Mouse (Mus musculus): ENCODE results near the gene Ppp3cb. TPM values are rescaled to one million over a fixed set of nuclear protein-coding genes. Genes with fewer than 3 reads are reported as not detected.
"Not testable (repeated sequence)": the region's sequence is repeated elsewhere in the genome, so short reads cannot be mapped to it uniquely, and the experiment has no call there.

Ppp3cb gene
- 100 to 1,000 TPM; 190 to 204 TPM for total RNA-seq (2021)
- long read RNA-seq, experiment 1, transcript Ppp3cb-205 (14 exons, 3,298 nt): minor isoform, 5 of 158 reads
- long read RNA-seq, experiment 1, transcript Ppp3cb-202 (14 exons, 3,831 nt): major isoform, 24 of 158 reads
- long read RNA-seq, experiment 1, partial matches to known transcripts: 13 of 158 reads
- long read RNA-seq, experiment 1, other reads (novel, unspliced or antisense): 115 of 158 reads
- long read RNA-seq, experiment 2, transcript Ppp3cb-205 (14 exons, 3,298 nt): minor isoform, 10 of 128 reads
- long read RNA-seq, experiment 2, transcript Ppp3cb-202 (14 exons, 3,831 nt): major isoform, 13 of 128 reads
- long read RNA-seq, experiment 2, partial matches to known transcripts: 12 of 128 reads
- long read RNA-seq, experiment 2, other reads (novel, unspliced or antisense): 93 of 128 reads

DNA sequence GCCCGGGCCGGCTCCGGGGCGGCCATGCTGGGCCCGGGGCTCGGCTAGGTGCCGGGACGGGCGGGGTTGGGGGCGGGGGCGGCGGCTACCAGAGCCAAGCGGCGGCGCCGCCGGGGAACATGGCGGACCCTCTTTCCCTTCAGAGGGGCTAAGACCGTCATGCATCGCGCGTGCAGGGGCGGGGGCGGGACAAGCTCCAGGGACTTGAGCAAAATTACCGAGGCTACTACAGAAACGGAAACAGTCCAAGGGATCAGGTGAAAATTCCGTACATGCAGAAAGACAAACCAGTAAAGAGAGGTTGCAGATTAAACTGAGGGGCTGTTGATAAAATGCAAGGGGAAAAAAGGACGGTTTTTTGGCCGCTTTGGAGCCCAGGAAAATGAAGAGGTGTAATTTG is at the start of gene Ppp3cb:
Ppp3cb (minus strand) TSS at position 159 of the 400 bp plus-strand sequence.
- peak; percentile 82 for DNase-seq (ENCODE audit: low spot score)

DNA sequence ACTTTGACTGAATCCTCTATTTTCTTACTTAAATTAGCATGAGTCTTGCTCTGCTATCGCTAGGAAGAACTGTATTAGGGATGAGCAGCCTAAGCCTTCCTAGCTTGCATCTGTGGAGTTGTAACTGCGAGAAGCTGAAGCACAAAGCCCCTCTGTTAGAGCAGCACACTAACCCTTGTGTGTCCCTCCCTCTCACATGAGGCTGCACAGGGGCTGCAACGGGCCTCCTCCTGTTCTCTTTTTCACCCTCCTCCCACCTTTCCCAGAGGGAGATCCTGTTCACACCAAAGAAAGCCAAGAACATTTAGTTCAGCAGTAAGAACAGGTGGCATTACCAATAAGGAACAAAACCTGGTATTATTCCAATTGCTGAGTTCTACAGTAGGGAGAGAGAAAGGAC is 49.4 kb upstream of the Ppp3cb start:
- peak; percentile 73 for DNase-seq (ENCODE audit: low spot score)

DNA sequence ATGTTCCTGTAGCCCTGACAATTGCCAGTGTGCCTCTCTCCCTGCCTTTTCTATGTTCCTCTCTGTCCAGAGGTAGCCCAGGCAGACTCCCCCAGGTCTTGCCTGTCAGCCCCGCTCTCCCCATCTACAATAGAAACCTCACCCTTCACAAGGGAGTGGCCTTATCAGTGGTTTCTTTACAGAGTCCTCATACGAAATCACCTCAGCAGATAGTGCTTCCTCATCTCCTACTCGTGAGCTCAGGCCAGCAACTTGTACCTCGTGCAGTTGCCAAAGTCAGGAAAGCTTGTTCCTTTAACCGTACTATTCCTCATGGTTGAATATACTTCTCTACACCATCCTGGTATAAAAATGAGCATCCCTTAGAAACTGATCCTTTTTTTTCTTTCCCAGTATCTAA is 41.1 kb upstream of the Ppp3cb start:
- DNase-seq (ENCODE audit: low spot score): no peak

DNA sequence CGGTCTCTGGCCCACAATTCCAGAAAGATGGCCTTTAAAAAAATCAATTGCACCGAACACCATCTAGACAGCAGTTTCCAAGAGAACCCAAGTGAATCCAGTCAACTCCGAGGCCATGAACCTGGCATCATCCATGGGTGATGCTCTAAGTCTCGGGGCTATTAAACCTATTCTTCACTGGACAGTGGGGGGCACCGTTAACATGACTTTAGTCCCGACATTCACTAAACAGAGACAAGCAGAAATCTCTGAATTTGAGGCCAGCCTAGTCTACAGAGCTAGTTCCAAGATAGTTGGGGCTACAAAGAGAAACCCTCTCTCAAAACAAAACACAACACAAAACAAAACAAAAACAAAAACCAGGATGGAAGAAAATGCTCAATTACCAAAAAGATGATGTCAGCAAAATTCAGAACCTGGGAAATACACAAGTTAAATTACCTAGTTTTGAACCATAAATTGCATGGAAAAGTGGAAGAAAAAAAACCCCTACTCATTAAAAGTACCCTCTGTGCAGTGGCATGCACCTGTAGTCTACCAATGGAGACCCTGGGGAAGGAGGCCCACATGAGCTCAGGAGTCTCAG is 32.5 kb upstream of the Ppp3cb start:
- DNase-seq (ENCODE audit: low spot score): no peak

DNA sequence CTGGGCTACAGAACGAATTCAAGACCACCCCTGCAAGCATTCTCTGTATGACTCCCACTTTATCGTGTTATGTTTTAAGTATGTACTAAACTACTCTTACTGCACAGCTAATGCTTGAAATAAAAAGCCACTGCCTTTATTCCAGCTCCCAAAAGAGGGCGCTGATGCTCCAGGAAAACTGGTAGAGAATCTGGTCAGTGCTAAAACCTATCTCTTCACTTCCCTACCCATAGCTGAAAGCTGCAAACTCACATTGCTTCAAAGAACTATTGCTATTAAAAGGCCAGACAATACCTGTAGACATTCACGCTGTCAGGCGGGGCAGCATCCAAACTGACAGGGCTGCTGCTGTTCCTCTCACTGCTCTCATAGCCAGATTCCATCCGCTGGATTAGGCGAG is 29.8 kb upstream of the Ppp3cb start:
- peak; percentile 87 for DNase-seq (ENCODE audit: low spot score)

DNA sequence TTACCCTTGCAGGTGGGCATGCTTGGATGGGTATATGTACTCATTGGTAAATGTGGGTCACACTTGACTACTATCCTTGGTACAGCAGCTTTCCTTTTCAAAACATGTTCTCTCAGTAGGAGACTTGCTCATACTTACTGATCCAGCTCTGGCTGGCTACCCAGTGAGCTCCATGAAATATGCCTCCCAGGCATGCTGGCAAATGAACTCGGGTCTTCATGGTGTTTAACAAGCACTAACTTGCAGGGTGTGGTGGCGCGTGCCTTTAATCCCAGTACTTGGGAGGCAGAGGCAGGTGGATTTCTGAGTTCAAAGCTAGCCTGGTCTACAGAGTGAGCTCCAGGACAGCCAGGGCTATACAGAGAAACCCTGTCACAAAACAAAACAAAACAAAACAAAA is 26.8 kb upstream of the Ppp3cb start:
- not testable (repeated sequence) for DNase-seq (ENCODE audit: low spot score)

DNA sequence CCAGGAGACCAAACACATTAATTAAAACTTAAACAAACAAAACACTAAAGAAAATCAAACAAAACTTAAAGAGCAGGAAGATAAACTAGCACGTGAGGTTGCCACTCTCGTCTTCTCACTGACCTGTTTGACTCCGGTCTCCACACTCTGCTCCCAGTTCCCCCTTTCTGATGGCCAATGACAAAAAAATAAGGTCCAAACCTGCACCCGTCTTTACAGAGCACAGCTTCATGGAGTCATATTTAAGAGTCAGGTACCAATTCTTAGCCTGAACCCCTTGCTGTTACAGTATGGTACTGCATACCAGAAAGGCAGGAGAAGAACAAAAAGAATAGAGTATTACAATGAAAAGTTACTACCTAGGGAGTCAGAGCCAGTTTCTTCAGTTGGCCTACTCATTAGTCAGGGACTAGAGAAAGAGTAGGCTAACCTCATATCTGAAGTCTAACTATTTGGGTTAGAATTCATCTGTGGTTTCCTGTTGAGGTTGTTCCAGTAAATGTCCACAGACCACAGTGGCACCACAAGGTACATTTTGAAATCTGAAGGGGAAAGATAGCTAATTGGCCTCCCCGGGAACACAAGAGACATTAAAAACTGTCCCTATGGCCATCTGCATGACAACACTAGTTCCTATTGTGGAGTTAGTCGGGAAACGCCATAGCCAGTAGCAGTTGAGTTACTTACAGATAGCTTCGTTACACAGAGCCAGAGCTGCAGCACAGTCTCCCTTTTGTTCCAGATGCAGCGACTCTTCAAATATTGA is 19.1 kb upstream of the Ppp3cb start:
- no peak for DNase-seq (ENCODE audit: low spot score)

DNA sequence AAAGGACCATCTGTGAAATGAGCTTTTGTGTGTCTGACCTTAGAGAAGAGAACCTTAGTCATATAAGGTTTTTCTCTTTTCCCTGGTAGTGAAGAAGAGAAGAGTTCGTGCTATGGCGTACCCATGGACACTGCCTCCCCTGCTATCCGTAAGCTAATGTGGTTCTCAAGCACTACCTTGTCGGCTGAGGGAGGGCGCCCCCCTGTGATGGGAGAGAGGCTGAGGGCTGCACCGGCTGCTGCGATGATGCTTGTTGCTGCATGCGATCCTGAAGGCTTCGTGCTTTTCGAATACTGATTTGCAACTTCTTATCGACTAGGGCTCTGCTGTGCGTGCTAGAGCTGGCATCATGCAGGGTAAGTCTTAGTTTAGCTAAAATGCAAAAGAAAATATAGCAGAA is 18.3 kb upstream of the Ppp3cb start:
- DNase-seq (ENCODE audit: low spot score): peak; percentile 48

DNA sequence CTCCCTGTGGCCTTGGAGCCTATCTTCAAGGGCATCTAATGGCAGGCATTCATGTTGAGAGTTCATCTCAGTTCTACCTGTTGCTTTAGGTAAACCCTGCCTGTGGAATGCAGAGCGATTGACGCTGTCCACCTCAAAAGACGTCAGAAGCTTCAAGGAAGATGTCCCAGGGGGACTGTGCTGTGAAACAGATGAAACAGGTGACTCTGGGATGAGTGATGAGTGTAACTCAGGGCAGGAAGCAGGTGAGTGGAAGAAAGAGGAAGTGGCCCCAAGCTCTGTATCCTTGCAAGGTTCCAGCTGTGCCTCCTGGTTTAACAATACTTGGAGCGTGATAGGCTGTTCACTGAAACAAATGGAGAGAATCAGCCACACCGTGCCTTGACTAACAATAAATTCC is 15.5 kb upstream of the Ppp3cb start:
- DNase-seq (ENCODE audit: low spot score): no peak

DNA sequence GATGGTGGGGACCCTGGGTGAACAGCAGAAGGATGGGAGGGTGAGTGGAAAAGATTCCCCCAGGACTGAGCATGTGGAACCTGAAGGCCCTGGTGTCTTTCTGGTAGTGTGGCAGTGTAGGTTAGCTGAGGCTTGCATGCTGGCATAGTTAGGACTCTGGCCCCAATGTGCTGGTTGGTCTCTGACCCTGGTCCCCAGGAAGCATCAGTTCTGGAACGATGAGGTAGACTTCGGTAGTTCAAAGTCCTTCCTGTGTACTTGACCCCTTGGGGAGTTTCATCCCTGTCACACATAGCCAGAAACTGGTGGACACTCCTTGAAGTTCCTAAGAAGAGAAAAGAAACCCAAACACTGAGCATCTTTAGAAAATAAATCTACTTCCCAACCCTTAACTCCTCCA is 3.8 kb upstream of the Ppp3cb start:
- DNase-seq (ENCODE audit: low spot score): no peak

DNA sequence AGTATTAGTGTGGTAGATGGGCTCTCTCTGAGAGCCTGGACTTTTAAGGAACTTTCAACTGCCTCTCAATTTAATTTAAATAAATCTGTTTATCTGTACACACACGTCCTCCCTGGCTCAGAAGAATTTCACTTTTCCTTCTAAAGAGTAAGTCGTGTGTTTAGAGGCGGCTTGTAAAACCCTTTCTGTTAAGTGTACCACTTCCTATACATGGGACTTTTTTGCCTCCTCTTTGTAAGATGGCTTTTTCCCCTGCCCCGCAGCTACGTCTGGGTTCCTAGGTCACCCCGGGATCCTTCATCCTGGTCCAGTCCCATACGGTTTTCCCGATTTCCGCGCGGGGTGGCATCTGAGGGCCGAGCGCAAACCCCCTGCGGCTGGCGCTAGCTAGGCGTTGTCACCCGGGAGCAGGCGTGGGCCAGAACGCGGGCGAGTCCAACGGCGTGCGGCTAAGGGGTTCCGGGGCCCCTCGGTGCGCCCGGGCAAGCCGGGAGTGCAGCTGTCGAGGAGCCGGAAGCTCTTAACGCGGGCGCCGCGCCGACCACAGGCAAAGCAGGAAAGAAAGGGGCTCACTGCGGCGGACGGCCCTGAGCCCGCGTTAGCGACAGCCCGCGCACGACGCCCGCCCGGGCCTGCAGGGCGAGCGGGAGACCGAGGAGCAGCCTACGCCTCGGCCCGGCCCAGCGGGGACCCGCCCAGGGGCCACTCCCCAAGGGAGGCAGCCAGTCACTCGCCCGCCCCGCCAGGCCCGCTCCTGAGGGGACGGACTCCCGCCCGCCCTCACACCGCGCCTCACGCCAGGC is 643 bp downstream of the Ppp3cb start:
- peak; percentile 93 for DNase-seq (ENCODE audit: low spot score)

DNA sequence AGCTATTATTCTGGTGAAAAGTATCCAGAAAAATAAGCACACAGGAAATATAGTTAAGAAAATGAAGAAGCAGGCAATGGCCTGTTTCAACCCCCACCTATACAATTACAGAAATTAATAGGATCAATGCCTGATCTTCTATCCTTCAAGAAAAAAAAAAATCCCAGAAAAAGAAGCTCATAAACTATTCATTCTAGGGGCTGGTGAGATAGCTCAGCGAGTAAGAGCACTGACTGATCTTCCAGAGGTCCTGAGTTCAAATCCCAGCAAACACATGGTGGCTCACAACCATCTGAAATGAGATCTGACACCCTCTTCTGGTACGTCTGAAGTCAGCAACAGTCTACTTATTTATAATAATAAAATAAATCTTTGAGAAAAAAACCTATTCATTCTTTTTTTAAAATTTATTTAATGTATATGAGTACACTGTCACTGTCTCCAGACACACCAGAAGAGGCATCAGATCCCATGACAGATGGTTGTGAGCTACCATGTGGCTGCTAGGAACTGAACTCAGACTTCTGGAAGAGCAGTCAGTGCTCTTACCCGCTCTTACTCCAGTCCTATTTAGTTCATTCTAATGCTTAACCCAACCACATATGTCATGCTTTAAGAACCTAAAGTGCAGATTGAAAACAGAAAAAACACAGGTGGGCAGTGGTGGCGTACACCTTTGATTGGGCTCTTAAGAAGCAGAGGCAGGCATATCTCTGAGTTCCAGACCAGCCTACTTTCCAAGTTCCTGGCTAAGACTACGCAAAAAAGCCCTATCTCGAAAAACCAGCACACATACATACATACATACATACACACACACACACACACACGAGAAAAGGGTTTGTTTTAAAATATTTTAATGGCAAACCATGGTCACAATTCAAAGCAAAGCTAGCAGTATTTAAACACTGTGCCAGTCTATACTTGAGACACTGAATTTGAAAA is 1.6 kb downstream of the Ppp3cb start:
- DNase-seq (ENCODE audit: low spot score): no peak

DNA sequence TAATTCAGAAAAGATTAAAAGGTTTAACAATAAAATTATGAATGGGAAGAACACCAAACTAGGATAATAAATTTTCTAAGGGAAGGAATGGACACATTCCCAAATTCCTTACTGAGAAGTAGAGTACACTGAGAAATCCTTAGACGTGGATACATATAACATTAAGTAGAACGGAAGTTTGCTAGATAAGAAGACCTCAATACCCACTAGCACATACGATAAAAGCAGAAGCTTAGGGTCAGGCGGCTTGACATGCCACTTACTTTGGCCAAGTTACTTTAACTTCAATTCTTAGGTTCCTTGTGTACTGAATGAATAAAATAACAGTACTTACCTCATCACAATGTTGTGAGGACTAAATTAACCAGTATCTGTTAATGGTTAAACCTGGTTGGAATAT is 16.7 kb downstream of the Ppp3cb start:
- no peak for DNase-seq (ENCODE audit: low spot score)

DNA sequence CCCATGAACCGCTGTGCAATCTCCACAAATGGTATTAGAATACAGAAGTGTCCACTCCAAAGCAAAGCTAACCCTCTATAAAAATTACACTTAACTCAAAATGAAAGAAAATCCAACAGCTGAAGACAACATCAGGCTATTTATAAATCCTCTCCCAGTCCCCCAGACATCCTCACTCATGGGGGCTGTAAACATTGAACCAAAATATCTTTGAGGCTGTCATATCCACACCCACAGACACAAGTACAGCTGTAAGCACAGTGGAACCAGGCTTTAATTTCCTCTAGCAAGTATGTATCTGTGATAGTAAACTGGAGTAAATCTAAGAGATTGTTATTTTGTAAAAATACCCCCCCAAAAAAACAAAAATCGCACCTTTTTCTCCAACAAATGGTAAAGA is 26.2 kb downstream of the Ppp3cb start:
- DNase-seq (ENCODE audit: low spot score): no peak

DNA sequence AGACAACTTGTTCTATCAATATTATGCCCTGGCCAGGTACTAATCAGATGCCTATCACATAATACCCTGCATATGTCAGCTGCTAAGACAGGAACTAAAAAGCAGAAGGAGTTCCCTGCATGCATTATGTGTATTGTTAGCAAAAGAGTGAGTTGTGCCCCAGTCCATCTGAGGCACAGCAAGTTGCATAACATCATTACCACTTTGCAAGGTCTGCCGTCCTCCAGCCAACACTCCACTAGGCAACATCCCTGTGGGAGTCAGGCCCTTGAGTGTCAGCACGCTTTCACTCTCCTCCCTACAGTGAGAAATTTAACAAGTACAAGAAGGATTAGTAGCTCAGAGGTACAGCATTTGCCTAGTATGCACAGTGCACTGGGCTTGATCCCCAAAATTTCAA is 37.9 kb downstream of the Ppp3cb start:
- no peak for DNase-seq (ENCODE audit: low spot score)

DNA sequence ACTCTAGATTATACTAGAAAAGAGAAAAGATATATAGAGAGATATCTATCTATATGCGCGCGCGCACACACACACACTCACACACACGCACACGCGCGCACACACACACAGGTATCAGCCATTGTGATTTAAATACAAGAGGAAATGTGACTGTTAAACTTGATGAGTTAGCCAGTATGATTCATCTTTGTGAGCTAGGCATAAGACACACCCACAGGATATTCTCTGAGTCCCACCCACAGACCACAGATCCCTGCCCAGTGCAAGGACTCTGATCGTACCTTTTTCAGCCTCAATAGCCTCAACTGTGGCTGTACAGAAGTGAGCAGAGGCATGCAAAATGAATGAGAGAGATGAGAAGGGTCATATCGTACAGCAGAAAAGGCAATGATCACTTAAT is 43.4 kb downstream of the Ppp3cb start:
- DNase-seq (ENCODE audit: low spot score): no peak

DNA sequence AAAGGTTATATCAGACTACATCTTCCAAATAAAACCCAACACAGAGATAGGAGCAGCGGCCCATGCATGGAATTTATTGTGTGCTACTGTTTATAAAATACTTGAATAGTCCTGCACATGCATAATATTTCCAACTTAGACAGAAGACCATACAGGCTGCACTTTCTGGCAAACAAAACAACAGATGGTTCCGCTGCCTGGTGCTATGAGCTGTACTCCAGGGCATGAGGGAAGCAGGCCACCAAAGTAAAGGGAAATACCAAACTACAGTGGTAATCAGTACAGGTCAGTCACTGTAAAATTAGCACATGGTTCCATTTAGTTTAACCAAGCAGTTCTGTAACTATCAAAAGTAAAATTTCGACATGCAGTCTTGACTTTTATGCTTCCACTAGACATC is 46.4 kb downstream of the Ppp3cb start:
- DNase-seq (ENCODE audit: low spot score): no peak

DNA sequence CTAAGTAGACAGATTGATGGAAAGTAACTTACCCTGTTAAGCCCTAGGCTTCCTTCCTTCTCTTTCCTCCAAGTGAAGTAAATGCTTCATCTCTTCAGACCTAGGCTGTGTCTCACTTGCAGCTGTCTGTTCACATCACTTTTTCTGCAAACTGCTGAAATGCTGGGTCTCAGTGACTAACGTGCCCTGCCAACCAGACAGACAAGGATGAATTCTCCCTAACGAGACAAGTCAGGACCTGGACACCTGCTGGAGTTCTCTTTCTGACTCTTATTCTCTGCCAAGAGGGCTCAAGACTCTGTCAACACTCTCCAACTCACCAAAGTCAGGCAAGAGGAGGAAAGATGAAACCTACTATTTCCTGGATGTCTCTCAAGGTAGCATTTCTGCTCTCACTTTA is 49.8 kb downstream of the Ppp3cb start, which contains the start of gene Mss51:
Mss51 (minus strand) TSS at position 299 of the 400 bp plus-strand sequence.
- DNase-seq (ENCODE audit: low spot score): peak; percentile 60

DNA sequence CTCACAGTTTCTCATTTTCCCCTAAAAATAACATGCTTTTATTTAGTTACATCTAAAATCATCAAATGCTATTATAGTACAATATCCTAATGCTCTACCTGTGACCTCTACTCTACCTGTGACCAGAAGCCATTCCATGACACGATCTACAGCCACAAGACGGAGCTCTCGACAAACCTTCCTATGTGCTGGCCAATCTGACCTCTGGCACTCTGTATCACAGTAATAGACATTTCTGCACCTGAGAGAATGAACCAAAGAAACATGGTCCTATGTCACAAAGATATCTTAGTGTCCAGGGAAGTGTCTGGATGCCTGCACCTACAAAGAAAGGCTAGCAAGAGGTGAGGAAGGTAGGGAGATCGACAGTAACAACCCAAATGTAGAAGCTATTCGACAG is 60.3 kb downstream of the Ppp3cb start:
- no peak for DNase-seq (ENCODE audit: low spot score)

DNA sequence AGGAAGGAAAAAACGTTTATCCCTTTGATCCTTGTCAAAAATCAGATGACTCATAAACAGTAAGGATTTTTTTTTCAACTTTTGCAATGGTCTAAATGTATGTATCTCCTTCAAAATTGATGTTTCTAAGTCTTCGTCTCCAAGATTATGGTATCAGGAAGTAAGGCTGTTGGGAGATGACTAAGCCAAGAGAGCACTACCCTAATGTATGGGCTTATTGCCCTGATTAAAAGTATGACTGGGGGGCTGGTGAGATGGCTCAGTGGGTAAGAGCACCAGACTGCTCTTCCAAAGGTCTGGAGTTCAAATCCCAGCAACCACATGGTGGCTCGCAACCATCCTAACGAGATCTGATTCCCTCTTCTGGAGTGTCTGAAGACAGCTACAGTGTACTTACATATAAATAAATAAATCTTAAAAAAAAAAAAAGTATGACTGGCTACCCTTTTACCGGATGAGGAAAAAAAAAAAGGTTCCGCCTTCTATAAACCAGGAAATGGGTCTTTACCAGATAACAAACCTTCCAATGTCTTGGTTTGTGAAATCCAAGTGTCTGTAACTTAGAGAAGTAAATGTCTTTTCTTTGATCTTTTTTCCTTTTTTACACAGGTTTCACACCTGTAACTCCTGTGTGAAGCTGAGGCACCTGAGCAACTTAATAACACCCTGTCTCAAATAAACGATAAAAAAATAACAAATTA is 64.2 kb downstream of the Ppp3cb start:
- DNase-seq (ENCODE audit: low spot score): no peak
